Mouse (Mus musculus): ENCODE measurements around the gene Kctd18. TPM values are rescaled to one million over a fixed set of nuclear protein-coding genes. Genes with fewer than 3 reads are reported as not detected.

Kctd18 gene
- polyA plus RNA-seq, 1 experiment: 21.6 TPM

GRCm38 (mm10) chr1:57918567-57918966 is 100.2 kb downstream of the Kctd18 start:
- 28% methylated on average over 4 of the region's 4 CpGs for WGBS
- no peak for DNase-seq
- Histone ChIP-seq H3K27me3 (ENCODE audit: control insufficient read depth, insufficient read depth, low read length) (no peaks in the 10 kb centered on the region; the same call in 1 of the 2 replicates), H3K4me3 (replicated peaks; ENCODE audit: insufficient read depth, low read depth, low read length) (no peak overlapping the region), H3K27ac (ENCODE audit: insufficient read depth, low read length) (no peak overlapping the region), H3K4me1 (ENCODE audit: control insufficient read depth, insufficient read depth, low read length) (no peaks in the 10 kb centered on the region)
- TF ChIP-seq CTCF (IDR thresholded peaks at IDR 0.05; ENCODE audit: borderline replicate concordance, insufficient read depth, low read depth, low read length) (no peak), POLR2A (IDR thresholded peaks at IDR 0.05; ENCODE audit: borderline replicate concordance, insufficient read depth, low read length) (no peak)

- H3K27ac ChIP-seq (ENCODE audit: insufficient read depth, low read length): no peak overlapping the region
- WGBS: 97% methylated on average over 5 of the region's 5 CpGs
- DNase-seq: no peak
- H3K4me1 ChIP-seq (ENCODE audit: control insufficient read depth, insufficient read depth, low read length): no peaks in the 10 kb centered on the region
- TF ChIP-seq CTCF (IDR thresholded peaks at IDR 0.05; ENCODE audit: borderline replicate concordance, insufficient read depth, low read depth, low read length): no peak
- no peak overlapping the region for H3K4me3 ChIP-seq (replicated peaks; ENCODE audit: insufficient read depth, low read depth, low read length)
- H3K27me3 ChIP-seq (ENCODE audit: control insufficient read depth, insufficient read depth, low read length): no peaks in the 10 kb centered on the region; the same call in 1 of the 2 replicates
Observed at GRCm38 (mm10) chr1:57917342-57917741, 101.4 kb downstream of the Kctd18 start.

GRCm38 (mm10) chr1:57911561-57911960 is 107.2 kb downstream of the Kctd18 start:
- 86% methylated on average over 6 of the region's 6 CpGs for WGBS
- Histone ChIP-seq H3K27ac (ENCODE audit: insufficient read depth, low read length) (no peak overlapping the region), H3K4me3 (replicated peaks; ENCODE audit: insufficient read depth, low read depth, low read length) (no peak overlapping the region), H3K4me1 (ENCODE audit: control insufficient read depth, insufficient read depth, low read length) (no peaks in the 10 kb centered on the region), H3K27me3 (ENCODE audit: control insufficient read depth, insufficient read depth, low read length) (no peaks in the 10 kb centered on the region; the same call in 1 of the 2 replicates)
- no peak for DNase-seq
- TF ChIP-seq POLR2A (IDR thresholded peaks at IDR 0.05; ENCODE audit: borderline replicate concordance, insufficient read depth, low read length) (no peak), CTCF (IDR thresholded peaks at IDR 0.05; ENCODE audit: borderline replicate concordance, insufficient read depth, low read depth, low read length) (no peak)

GRCm38 (mm10) chr1:57906312-57906711 is 112.4 kb downstream of the Kctd18 start:
- TF ChIP-seq POLR2A (IDR thresholded peaks at IDR 0.05; ENCODE audit: borderline replicate concordance, insufficient read depth, low read length) (no peak), CTCF (IDR thresholded peaks at IDR 0.05; ENCODE audit: borderline replicate concordance, insufficient read depth, low read depth, low read length) (no peak)
- Histone ChIP-seq H3K27me3 (ENCODE audit: control insufficient read depth, insufficient read depth, low read length) (no peaks in the 10 kb centered on the region), H3K4me1 (ENCODE audit: control insufficient read depth, insufficient read depth, low read length) (no peaks in the 10 kb centered on the region; the same call in 1 of the 2 replicates), H3K27ac (ENCODE audit: insufficient read depth, low read length) (no peak overlapping the region), H3K4me3 (replicated peaks; ENCODE audit: insufficient read depth, low read depth, low read length) (no peak overlapping the region)
- no peak for DNase-seq

GRCm38 (mm10) chr1:57905912-57906311 is 112.8 kb downstream of the Kctd18 start:
- DNase-seq: no peak
- H3K4me1 ChIP-seq (ENCODE audit: control insufficient read depth, insufficient read depth, low read length): no peaks in the 10 kb centered on the region; the same call in 1 of the 2 replicates
- TF ChIP-seq POLR2A (IDR thresholded peaks at IDR 0.05; ENCODE audit: borderline replicate concordance, insufficient read depth, low read length): no peak
- TF ChIP-seq CTCF (IDR thresholded peaks at IDR 0.05; ENCODE audit: borderline replicate concordance, insufficient read depth, low read depth, low read length): no peak
- H3K27me3 ChIP-seq (ENCODE audit: control insufficient read depth, insufficient read depth, low read length): no peaks in the 10 kb centered on the region
- H3K4me3 ChIP-seq (replicated peaks; ENCODE audit: insufficient read depth, low read depth, low read length): no peak overlapping the region
- H3K27ac ChIP-seq (ENCODE audit: insufficient read depth, low read length): no peak overlapping the region
- WGBS: 93% methylated on average over 3 of the region's 3 CpGs

Other genes with a start within 250 kb of the Kctd18 start
- 11.0 and 11.9 TPM in 2 replicates for gene Spats2l, start 244.8 kb downstream of the Kctd18 start, polyA plus RNA-seq (2012; rRNA removed)
- 0.77 and 0.84 TPM in 2 replicates for gene Sgo2a, start 23.0 kb downstream of the Kctd18 start, polyA plus RNA-seq (2012; rRNA removed)
- gene Aox1, start 11.0 kb upstream of the Kctd18 start, polyA plus RNA-seq (2012; rRNA removed): 5.1 and 6.4 TPM in 2 replicates
- 0.33 and 0.68 TPM in 2 replicates for gene Aox3, start 94.2 kb upstream of the Kctd18 start, polyA plus RNA-seq (2012; rRNA removed)
- gene Aox4, start 191.4 kb upstream of the Kctd18 start, polyA plus RNA-seq (2012; rRNA removed): 0.33 and 0.89 TPM in 2 replicates

Measured in cerebellum, adult 2 months (tissue).